Mouse (Mus musculus): Measurements from ENCODE around the gene Plekha5.

The Plekha5 gene

DNA sequence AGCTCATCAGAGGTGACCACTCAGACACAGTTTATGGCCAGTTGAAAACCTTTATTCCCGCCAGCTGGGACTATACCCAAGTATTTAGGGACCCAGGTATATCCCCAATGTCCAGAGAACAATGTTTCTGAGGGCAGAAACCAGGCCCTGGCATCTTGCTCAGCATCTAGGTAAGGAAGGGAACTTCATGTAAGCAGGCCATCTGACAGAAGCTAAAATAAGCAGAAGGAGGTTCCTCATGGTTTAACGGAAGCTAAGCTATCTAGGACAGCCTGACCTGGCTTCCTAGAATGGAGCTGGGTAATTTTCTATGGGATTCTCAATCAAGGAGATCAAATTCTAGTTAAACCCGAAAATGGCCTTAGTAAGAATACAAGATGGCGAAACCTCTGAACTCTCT lies 185.7 kb downstream of the Plekha5 start:
- DNase-seq (ENCODE audit: low read depth, low spot score), result no peak

DNA sequence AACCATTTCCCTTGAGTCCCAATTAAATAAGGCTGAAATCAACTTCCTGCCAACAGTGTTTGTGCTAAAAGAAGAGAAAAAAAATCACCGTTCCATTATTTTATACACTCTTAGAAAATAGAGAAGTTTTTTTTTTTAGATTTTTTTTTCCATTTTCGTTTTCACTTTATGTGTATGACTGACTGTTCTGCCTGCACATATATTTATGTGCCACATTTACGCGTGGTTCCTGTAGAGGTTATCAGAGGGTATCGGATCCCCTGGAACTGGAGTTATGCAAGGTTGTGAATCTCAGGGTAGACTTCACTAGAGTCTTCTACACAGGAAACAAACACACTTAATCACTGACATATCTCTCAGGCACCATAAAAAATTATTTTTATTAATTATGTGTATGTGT lies 186.3 kb downstream of the Plekha5 start:
- no peak for DNase-seq (ENCODE audit: low read depth, low spot score)

DNA sequence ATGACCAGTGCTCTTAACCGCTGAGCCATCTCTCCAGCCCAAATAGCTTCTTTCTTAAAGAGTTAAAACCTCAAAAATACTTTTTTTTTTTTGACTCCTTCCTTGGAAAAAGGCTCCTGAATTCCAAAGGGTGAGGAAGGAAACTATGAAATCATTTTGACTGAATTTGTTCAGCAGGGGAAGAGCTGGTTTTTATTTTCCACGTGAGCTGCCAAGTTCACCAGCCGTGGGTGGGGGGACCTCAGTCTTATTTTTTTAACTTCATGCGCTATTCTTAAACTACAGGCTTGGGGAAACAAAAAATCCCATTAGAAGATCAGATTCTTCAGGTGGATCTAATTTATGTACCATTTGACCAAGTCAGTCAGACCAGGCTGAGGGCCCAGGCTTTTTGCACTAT lies 187.4 kb downstream of the Plekha5 start:
- DNase-seq (ENCODE audit: low read depth, low spot score), result no peak

DNA sequence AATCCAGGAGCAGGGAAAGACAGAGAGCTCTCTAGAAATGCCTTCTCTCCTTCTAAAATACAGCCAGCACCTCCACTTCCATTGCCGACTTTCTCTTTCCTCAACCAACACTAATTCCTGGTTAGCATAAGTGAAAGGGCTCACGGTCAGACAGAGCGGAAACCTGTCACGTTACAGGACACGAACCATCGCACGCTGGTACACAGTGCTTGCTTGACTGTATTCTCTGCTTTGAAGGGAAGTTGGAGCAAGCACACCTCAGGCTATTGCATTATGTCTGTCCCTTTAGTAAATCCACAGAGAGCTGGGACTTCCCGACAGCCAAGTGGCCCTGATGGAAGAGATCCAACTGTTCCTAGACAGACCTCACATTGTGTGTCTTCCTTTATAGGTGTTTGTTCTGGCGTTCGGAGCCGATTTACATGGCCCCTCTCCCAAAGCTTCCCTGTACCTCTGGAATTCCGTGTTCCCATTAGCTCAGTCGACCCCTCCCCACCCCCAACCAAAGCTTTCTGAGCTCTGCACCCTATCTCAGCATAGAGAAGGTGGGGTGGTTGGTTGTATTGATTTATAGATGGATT lies 188.1 kb downstream of the Plekha5 start:
- DNase-seq (ENCODE audit: low read depth, low spot score), result no peak

DNA sequence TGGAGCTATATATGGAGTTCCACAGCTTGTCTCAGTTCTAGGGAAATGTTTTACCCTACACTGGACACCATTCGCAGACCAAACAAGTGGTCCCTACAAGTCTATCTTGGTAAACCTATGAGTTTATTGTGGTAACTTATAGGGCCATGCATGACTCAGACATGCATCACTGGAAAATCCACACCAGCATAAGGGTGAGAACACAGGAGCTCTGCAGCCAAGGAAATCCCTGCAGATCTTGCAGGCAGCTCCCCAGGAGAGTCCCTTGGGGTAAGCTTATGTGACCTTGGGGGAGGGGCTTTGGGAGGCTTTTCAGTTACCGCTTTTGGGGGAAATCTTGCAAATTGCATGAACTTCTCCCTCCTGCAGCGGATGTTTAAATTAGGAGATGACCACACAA lies 190.0 kb downstream of the Plekha5 start:
- DNase-seq (ENCODE audit: low read depth, low spot score), result no peak

DNA sequence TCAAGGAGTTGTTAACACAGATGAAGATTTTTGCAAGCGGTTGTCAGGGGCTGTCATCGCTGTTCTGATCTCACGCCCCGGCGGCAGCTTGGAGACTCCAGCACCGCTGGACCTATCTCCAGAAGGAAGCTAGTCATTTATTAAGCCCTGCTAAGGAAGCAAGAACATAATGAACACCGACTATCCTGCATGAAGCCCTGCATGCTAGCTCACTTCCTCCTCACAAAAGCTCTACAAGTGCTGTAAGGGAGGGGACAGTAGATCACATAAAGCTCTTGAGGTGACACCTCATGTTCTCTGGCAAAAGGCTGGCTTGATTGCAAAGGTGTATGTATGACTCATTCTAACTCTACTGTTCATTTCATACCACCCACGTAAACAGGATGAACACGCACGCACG lies 190.9 kb downstream of the Plekha5 start:
- DNase-seq (ENCODE audit: low read depth, low spot score), result no peak

DNA sequence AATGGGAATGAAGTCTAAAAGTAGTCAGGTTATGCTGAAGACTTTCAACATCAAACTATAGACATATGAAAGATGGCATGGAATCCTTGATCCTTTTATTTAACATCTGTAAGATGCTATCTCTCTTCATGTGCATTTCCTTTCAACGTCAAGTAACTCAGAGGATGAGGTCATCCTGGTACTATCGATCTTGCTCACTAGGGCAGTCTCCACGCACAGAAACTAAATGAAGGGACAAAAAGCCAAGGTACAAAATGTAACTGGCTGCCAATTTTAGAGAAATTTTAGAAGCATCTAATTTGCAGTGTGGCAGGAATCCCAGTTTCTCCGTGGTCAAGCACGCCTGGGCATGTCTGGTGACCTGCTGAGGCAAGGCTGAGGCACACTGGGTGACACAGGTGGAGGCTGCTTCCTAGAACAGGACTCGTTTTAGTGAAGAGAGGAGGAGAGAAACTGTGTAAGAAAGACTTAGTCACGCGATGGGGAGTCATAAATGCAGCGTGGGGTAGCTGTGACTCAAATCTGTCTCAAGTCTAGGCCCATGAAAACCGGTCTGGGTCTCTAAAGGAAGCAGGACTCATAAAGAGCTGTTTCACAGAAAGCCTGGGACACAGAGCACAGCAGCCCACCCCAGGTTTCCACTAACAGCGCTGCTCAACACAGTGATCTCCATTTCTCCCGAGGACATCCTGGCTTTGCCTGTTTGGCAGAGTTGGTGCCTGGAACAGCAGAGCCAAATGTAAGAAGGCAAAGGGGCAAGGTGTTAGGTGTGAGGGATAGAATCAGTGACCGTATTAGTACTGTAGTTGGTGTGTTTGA lies 196.9 kb downstream of the Plekha5 start:
- DNase-seq (ENCODE audit: low read depth, low spot score), result peak; percentile 50

DNA sequence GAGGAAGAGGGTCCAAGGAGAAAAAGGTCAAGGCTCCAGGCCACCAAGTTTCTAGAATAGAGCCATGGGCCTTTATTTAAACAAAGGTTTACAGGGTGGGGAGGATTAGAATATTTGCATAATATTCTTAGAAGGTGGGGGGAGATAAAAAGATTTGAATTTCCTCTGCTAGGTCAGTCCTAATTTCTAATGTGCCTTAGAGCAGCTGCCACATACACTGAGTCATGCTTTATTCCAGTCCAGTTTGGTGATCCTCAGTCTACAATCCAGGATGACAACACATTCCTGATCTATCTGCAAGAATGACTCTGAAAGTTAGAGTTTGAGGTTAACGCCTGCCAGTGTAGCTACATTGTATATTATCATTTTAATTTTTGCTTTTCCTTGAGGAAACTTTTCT lies 197.8 kb downstream of the Plekha5 start:
- no peak for DNase-seq (ENCODE audit: low read depth, low spot score)

DNA sequence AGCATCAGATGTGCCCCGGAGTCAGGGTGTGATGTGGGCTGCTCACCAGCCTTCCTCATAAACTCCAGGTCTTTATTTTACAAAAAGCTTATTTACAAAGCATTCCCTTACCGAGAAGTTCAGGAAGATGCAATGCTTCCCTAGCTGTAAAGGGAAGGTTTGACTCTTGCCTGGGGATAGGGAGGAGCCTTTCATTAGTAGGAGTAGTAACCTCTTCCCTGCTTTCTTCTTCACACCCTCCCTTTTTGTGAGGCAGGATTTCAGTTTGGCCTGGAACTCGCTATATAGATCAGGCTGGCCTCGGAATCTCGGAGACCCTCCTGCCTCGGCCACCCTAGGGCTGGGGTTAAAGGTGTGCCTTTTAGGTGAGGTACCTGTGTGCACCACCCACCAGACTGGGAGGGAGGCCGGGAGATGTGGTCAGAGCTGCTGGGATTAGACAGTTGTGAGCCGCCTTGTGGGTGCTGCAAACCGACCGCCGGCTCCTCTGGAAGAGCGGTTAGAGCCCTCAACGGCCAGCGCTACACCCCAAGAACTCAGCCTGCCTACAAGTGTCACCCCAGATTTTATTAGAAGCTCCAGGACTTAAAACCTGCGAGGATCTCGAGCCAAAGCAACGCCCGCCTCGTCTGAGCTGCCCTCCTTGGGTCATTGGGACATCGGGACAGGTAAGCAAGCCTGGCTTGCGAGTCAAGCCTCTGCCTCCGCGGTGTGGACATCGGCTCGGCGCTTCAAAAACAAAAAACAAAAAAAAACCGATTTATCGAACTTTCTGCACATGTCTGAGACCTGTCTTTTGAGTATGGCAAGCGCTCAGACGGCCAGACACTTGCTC lies 198.8 kb downstream of the Plekha5 start, which contains the start of gene Aebp2:
Gene Aebp2 (plus strand): TSS at position 273 of the 835 bp plus-strand sequence.
- DNase-seq (ENCODE audit: low read depth, low spot score), result peak; percentile 73

DNA sequence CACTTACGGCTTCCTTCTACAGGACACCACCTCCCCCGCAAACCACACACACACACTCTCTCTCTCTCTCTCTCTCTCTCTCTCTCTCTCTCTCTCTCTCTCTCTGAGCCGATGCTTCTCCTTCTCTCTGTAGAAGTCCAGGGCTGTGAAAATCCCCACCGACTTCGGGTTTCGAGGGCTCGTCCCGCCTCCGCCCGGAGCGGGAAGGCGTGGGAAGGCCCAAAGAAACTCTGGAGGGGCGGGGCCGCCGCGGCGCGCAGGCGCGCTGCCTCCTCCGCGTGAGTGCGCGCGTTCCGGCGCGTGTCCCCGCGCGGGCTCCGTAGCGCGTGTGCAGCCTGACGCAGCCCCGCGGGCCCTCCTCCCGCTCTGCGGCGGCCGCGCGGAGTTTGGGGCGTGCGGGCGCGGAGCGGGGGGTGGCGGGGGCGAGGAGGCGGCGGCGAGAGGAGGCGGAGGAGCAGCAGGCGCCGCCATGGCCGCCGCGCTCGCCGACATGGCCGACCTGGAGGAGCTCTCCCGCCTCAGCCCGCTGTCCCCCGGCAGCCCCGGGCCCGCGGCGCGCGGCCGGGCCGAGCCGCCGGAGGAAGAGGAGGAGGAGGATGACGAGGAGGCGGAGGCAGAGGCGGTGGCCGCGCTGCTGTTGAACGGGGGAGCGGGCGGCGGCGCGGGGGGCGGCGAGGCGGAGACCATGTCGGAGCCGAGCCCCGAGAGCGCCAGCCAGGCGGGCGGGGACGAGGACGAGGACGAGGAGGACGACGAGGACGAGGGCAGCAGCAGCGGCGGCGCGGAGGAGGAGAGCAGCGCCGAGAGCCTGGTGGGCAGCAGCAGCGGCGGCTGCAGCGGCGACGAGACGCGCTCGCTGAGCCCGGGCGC lies 199.6 kb downstream of the Plekha5 start:
- DNase-seq (ENCODE audit: low read depth, low spot score), result peak; percentile 92

DNA sequence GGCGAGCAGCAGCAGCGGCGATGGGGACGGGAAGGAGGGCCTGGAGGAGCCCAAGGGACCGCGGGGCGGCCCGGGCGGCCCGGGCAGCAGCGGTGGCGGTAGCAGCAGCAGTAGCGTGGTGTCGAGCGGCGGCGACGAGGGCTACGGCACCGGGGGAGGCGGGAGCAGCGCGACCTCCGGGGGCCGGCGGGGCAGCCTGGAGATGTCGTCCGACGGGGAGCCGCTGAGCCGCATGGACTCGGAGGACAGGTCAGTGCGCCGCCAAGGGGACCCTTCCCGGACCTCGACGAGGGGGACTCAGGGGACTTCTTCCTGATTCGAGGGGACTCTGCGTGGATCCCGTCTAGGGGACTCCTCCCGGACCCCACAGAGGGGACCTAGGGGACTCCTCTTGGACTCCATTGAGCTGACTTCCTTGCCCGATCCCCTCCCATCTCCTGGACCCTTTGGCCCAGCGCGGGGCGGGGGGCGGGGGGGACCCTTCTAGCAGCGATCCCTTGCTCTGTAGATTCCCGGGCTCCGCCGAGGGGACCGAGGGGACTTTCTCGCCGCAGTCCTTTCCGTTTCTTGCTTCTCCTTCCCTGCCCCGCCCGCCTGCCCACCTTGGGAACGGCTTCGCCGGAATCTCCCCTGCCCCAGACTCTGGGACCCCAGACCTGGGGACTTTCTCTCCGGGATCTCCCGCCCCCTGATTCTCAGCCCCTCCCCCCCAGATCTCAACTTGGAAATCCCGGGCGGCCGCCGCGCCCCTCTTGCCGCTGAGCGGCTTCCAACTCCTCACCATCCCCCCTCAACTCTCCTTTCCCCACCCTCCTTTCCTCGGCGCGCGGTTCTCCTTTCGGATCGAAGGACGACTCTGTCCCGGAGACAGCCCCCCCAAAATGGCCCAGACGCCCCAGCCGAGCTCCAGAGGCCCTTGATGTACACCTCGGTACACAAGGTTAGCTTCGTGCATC lies 200.5 kb downstream of the Plekha5 start:
- peak; percentile 64 for DNase-seq (ENCODE audit: low read depth, low spot score)

DNA sequence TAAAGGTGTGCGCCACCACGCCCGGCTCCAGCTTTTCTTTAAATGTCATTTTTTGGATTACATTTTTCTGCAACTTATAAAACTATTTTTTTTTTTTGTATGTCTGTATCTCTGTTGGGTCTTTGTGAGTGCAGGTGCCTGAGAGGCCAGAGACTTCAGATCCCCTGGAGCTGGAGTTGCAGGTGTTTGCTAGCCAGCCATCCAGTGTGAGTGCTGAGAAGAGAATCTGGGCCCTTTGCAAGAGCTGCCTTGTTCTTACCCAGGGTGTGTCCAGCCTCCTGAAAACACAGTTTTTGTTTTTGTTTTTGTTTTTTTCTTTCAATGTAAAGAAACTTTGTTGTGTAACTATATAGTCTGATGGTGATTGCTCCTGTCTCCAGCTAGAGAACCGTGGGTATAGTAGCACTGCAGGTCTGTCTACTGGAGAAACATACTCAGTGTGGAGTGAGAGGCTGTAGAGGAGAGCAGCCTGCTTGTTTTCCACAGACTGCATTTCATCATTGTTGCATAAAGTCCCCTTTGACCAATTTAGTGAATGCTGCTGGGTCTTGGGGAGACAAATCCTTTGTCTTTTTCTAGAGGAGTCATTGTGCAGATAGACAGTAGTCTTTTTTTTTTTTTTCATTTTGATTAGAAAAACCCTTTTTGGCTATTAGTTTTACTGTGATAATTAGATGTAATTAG lies 205.5 kb downstream of the Plekha5 start:
- DNase-seq (ENCODE audit: low read depth, low spot score), result no peak

DNA sequence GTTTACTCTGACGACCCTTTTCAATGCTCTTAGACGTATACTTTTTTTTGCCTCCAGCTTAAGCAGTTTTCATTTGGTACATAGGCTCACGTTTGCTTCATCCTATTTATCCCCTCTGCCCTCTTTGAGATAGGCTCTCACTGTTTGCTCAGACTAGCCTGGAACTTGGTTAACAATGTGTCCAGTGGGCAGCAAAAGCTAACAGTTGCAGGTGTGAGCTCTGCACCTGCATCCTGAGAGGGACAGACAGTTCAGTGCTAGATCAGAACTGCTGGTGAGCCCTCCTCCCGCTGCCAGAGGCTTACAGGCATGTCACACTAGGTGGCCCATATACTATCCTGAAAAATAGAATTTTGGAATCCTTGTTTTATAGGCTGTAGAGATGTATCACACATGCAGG lies 206.5 kb downstream of the Plekha5 start:
- DNase-seq (ENCODE audit: low read depth, low spot score), result no peak

DNA sequence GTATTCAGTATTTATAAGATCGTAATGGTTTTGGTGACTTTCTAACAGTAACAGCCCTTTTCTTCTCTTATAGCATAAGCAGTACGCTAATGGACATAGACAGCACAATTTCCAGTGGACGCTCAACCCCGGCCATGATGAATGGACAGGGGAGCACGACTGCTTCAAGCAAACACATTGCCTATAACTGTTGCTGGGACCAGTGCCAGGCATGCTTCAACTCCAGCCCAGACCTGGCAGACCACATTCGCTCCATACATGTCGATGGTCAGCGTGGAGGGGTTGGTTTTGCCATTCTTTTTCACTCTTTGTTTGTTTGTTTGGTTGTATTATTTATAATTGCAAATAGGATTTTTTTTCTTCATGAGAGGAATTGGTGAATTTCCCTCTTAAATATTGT lies 209.8 kb downstream of the Plekha5 start:
- no peak for DNase-seq (ENCODE audit: low read depth, low spot score)

DNA sequence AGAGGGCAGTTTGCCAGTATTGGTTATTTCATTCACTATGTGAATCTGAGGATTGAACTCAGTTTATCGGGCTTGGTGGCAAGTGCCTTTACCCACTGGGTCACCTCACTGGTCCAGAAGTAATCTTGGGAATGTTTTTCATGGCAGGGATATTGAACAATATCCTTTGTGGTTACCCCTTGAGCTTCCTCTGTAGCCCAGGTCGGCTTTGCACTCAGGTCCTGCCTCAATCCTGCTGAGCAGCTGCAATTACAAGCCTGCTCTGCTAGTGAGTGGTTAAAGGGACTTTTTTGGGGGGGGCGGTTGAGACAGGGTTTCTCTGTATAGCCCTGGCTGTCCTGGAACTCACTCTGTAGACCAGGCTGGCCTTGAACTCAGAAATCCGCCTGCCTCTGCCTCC lies 212.4 kb downstream of the Plekha5 start:
- DNase-seq (ENCODE audit: low read depth, low spot score), result no peak

DNA sequence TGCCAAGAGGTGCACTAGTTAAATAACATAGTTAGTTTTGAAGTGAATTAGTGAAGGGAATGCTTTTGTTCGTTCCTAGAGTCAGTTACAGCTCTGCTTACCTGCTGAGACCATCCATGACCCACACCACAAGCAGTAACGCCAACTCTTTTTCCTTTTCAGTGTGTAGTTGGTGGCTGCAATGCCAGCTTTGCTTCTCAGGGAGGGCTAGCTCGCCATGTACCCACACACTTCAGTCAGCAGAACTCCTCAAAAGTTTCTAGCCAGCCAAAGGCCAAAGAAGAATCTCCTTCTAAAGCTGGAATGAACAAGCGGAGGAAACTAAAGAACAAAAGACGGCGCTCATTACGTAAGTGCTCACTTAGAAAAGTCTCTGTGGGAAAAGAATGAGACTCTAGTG lies 218.2 kb downstream of the Plekha5 start:
- no peak for DNase-seq (ENCODE audit: low read depth, low spot score)

DNA sequence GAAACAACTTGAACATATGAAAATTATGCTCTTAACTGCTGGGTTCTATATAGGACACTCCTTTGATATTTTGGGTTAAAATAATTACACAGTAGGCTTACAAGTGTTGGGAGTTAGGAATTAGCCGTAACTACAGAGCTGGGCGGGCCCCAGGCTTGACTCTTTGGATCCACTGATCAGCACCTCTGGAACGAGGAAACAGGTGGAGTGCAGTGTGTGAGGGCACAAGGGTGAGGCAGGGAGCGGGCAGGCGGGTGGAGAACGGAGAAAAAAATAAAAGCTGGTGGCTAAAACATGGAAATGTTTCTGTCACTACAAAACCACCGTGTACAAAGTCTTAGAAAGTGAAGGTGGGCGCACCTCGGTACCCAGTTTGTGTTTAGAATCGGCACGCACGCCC lies 218.8 kb downstream of the Plekha5 start:
- DNase-seq (ENCODE audit: low read depth, low spot score), result no peak

DNA sequence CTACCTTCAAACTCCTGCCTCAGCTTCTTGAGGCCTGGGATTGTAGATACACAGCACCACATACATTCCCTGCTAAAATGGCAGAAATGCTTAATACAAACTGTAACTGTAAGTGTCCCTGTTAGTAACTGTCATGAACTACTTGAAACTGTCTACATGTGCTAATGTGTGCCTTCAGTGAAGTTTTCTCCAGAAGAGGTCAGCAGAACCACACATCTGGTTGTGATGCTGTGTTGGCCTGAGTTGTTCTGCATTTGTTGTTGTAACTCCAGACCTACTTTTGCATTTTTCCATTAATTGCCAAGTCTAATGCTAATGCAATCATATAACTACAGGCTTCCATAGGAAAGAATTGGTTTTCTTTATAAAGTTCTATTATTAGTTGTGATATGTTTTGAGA lies 222.1 kb downstream of the Plekha5 start:
- no peak for DNase-seq (ENCODE audit: low read depth, low spot score)

Measured in ES-CJ7 (cell line).